Mouse (Mus musculus) forebrain, embryonic 16.5 days (tissue): ENCODE measurements around the gene Klf8. TPM values are rescaled to one million over a fixed set of nuclear protein-coding genes. Genes with fewer than 3 reads are reported as not detected.
A peak's percentile ranks its signal among the peaks of the same experiment; 100 is the strongest.
"Not testable (repeated sequence)": the region's sequence is repeated elsewhere in the genome, so short reads cannot be mapped to it uniquely, and the experiment has no call there.

Experiments
- ATAC-seq: fragments of 200-750 bp; cut with Nextera tagmentation; 2 replicates; pipeline ENCODE4 v1.8.0; 2017; ENCODE audit warnings: mild to moderate bottlenecking, moderate library complexity
- H3K27ac ChIP-seq: fragments of 300-500 bp; sonication (generic); 2 replicates; pipeline ENCODE4 v1.5.1; 2014; ENCODE audit warnings: low read length, control low read depth
- H3K27me3 ChIP-seq: fragments of 300-500 bp; sonication (generic); replicated peaks from 2 replicates; pipeline ENCODE4 v1.6.1; 2014; ENCODE audit warnings: low read length; ENCODE audit not compliant: control insufficient read depth, insufficient read depth
- H3K36me3 ChIP-seq: fragments of 300-500 bp; sonication (generic); 2 replicates; pipeline ENCODE4 v1.6.1; 2014; ENCODE audit not compliant: control insufficient read depth, insufficient read depth
- H3K4me1 ChIP-seq: fragments of 300-500 bp; sonication (generic); replicated peaks from 2 replicates; pipeline ENCODE4 v1.6.1; 2014; ENCODE audit warnings: low read length; ENCODE audit not compliant: control insufficient read depth, insufficient read depth
- H3K4me2 ChIP-seq: fragments of 300-500 bp; sonication (generic); 2 replicates; pipeline ENCODE4 v1.6.1; 2014; ENCODE audit warnings: mild to moderate bottlenecking, low read length, control low read depth
- H3K4me3 ChIP-seq: fragments of 300-500 bp; sonication (generic); replicated peaks from 2 replicates; pipeline ENCODE4 v1.5.1; 2014; ENCODE audit warnings: mild to moderate bottlenecking, low read length, control low read depth
- H3K9ac ChIP-seq: fragments of 300-500 bp; sonication (generic); replicated peaks from 2 replicates; pipeline ENCODE4 v1.6.1; 2014; ENCODE audit warnings: low read depth, low read length, control low read depth
- H3K9me3 ChIP-seq: fragments of 300-500 bp; sonication (generic); 2 replicates; pipeline ENCODE4 v1.6.1; 2016; ENCODE audit warnings: low read length; ENCODE audit not compliant: control insufficient read depth
- WGBS: fragments of 180-500 bp; shearing (Covaris S2); extraction: QIAGEN DNeasy Blood & Tissue Kit; methylation state at CpG from one replicate; pipeline ENCODE4 v1.1.7; 2014; 5-methylcytosine and 5-hydroxymethylcytosine counted together
- polyA plus RNA-seq: library from polyadenylated mRNA; unstranded; fragments of >200 nt; fragmentation: Nextera tagmentation; extraction: Ambion mirVana; gene quantifications from 2 replicates; pipeline ENCODE4 v1.2.1, GENCODE M21; 2015

Klf8 gene
- polyA plus RNA-seq: 8.5 and 8.6 TPM in 2 replicates

DNA sequence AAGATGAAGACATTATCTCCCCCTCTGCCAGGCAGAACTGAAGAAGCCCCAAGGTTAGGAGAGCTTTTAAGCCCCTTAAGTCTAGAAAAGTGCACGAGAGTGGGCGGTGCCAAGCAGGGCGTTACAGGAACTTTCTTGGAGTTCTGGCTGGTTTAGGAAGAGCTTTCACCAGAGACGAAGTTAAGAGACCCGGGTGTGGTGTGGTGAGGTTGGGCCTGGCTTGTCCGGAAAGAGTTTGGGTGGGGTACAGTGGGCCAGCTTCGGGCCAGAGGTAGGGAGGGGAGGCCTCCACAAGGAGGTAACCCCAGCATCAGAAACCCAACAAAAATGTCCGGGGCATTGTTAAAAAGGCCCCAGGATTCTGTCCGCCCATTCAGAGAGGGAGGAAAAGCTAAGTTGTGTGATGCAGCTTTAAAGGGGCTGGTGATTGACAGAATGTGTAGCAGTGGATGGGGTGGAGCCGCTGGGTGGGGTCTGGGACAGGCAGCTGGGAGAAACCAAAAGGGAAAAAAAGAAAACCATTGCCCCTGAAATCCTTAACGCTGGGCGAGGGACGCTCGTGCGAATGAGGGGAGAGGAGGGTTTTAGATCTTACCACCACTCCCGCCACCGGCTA is at the start of gene Klf8:
Gene Klf8, plus strand, starts transcription at position 163 of the 616 bp plus-strand sequence.
- Histone ChIP-seq H3K36me3 (no peaks in the 10 kb centered on the region), H3K4me2 (peak within 1 kb of the TSS; percentile 59), H3K4me1 (no peaks in the 10 kb centered on the region), H3K4me3 (peak within 1 kb of the TSS; percentile 64), H3K27me3 (no peaks in the 10 kb centered on the region; the same call in 1 of the 2 replicates), H3K9me3 (no peaks in the 10 kb centered on the region), H3K9ac (peak within 1 kb of the TSS; percentile 74), H3K27ac (peak within 1 kb of the TSS; percentile 81)
- peak; percentile 88 for ATAC-seq
- 21% methylated on average over 17 of the region's 17 CpGs for WGBS

DNA sequence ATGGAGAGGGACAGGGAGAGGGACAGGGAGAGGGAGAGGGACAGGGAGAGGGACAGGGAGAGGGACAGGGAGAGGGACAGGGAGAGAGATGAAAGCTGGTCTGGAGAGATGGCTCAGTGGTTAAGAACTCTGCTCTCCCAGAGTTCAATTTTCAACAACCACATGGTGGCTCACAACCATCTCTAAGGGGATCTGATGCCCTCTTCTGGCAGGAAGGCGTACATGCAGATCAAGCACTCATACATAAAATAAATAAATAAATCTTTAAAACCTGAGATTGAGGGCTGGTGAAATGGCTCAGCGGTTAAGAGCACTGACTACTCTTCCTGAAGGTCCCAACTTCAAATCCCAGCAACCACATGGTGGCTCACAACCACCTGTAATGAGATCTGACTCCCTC is 38.1 kb upstream of the Klf8 start:
- H3K36me3 ChIP-seq, H3K9ac ChIP-seq, H3K4me2 ChIP-seq, ATAC-seq, H3K4me3 ChIP-seq, H3K27me3 ChIP-seq, H3K9me3 ChIP-seq, H3K27ac ChIP-seq, H3K4me1 ChIP-seq: not testable (repeated sequence)
- WGBS: 82% methylated on average over 2 of the region's 2 CpGs

DNA sequence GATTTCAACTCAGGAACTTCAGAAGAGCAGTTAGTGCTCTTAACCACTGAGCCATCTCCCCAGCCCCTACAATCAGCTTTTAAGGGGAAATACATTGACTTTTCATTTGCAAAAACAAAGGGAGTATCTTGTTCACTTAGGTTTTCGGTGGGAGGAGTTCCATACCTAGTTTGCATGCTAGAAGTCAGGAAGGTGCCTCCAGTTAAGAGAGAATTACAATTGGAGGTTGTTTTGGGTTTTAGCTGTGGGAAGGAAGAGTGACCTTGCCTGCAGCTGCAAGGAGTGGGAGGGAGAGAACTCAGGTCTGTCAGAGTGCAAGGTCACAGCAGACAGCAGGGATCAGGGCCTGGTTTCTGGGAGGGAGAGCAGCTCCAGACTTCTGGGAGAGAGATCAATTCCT is 26.2 kb upstream of the Klf8 start:
- no peaks in the 10 kb centered on the region for H3K27me3 ChIP-seq
- no peaks in the 10 kb centered on the region for H3K9me3 ChIP-seq
- no peak overlapping the region for H3K27ac ChIP-seq
- no peaks in the 10 kb centered on the region for H3K4me1 ChIP-seq
- H3K9ac ChIP-seq: no peak overlapping the region
- 79% methylated on average over 1 of the region's 1 CpGs for WGBS
- H3K36me3 ChIP-seq: no peaks in the 10 kb centered on the region
- no peak overlapping the region for H3K4me2 ChIP-seq
- no peak overlapping the region for H3K4me3 ChIP-seq
- ATAC-seq: no peak

DNA sequence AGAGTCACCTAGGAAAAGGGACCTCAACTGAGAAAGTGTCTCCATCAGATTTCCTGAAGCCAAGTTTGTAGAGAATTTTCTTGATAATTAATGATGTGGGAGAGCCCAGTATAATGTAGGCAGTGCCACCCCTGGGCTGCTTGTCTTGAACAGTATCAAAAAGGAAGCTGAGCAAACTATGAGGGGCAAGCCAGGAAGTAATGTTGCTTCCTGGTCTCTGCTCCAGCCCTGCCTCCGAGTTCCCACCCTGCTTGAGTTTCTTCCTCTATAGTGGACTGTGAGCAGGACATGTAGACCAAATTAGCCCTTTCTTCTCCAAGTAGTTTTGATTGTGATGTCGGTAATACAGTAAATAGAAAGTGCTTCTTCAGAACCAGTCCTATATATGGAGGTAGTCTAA is 6.0 kb upstream of the Klf8 start:
- Histone ChIP-seq H3K4me3 (no peak overlapping the region), H3K4me2 (no peak overlapping the region), H3K27me3 (no peaks in the 10 kb centered on the region; the same call in 1 of the 2 replicates), H3K36me3 (no peaks in the 10 kb centered on the region), H3K9me3 (no peaks in the 10 kb centered on the region), H3K27ac (no peak overlapping the region), H3K4me1 (no peaks in the 10 kb centered on the region), H3K9ac (no peak overlapping the region)
- ATAC-seq: no peak
- WGBS: 52% methylated on average over 2 of the region's 2 CpGs

DNA sequence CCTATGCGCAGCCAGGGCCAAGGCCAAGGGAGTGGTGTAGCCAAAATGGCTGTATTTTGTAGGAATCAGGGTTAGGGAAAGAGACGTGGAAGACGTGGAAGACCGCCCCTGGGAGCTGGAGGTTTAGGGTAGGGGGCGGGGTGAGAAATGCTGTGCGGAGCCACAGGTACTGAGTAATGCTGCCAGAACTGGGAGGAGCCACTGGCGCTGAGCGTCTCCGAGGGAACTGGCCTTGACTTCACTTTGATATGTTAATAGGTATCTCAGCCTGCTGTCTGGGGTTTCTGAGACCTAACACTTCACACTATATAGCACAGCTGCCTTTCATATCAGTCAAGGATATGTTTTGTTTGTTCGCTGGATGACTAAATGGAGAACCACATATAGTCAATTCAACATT is 4.0 kb upstream of the Klf8 start:
- no peak overlapping the region for H3K9ac ChIP-seq
- H3K36me3 ChIP-seq: no peaks in the 10 kb centered on the region
- no peaks in the 10 kb centered on the region; the same call in 1 of the 2 replicates for H3K27me3 ChIP-seq
- no peak overlapping the region for H3K4me2 ChIP-seq
- no peaks in the 10 kb centered on the region for H3K4me1 ChIP-seq
- ATAC-seq: no peak
- no peaks in the 10 kb centered on the region for H3K9me3 ChIP-seq
- H3K27ac ChIP-seq: no peak overlapping the region
- no peak overlapping the region for H3K4me3 ChIP-seq
- 15% methylated on average over 10 of the region's 10 CpGs for WGBS

DNA sequence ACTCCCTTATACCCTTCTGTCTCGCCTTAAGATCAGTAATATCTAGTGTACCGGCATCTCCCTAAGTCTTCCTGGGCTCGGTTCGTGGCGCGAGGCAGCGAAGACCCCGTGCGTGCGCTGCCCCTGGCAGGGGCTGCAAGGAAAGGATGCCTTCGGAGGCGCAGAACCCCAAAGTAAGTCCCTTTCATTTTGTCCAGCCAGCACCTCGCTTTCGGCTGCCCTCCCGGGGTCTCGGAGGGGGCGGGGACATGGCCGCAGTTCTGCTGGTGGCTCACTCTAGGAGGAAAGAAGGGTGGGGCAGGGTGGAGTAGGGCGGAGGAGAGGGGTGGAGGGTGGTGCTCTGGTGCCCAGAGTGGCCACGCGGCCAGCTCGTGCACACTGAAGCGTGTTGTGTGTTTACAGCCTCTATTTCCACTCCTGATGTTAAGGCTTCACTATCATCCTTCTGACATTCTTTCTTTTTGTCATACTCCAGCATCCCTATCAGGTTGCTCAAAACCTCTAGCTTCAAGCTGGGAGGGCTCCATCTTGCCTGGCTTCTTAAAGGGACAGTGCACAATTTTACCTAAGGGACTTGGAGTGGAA is 746 bp downstream of the Klf8 start:
- H3K27me3 ChIP-seq: no peaks in the 10 kb centered on the region; the same call in 1 of the 2 replicates
- H3K27ac ChIP-seq: peak overlapping the region; percentile 81
- peak overlapping the region; percentile 59 for H3K4me2 ChIP-seq
- ATAC-seq: peak; percentile 90
- H3K9ac ChIP-seq: peak overlapping the region; percentile 74
- H3K9me3 ChIP-seq: no peaks in the 10 kb centered on the region
- H3K4me1 ChIP-seq: no peaks in the 10 kb centered on the region
- 29% methylated on average over 23 of the region's 23 CpGs for WGBS
- H3K4me3 ChIP-seq: peak overlapping the region; percentile 64
- no peaks in the 10 kb centered on the region for H3K36me3 ChIP-seq

DNA sequence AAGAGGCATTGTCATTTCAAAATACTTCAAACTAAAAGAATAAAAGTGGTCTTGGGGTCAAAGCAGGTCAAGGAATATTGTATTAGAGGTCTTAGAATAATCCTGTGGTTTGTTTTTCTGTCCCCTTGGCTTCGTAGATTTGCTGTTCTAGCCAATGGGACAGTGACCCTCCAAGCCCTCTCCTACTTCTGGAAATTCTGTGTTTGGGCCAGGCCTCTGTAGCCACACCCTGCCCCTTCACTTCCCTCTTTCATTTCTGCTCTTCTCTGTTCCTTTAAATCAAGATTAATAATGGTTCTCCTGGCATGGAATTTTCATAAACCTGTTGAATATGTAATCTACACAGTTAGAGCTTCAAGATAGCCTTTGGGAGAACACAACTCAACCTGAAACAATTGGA is 17.0 kb downstream of the Klf8 start:
- Histone ChIP-seq H3K4me2 (no peak overlapping the region), H3K27me3 (no peaks in the 10 kb centered on the region), H3K4me1 (no peaks in the 10 kb centered on the region), H3K27ac (no peak overlapping the region), H3K36me3 (no peaks in the 10 kb centered on the region), H3K9me3 (no peaks in the 10 kb centered on the region), H3K9ac (no peak overlapping the region), H3K4me3 (no peak overlapping the region)
- 71% methylated on average over 1 of the region's 1 CpGs for WGBS
- no peak for ATAC-seq

DNA sequence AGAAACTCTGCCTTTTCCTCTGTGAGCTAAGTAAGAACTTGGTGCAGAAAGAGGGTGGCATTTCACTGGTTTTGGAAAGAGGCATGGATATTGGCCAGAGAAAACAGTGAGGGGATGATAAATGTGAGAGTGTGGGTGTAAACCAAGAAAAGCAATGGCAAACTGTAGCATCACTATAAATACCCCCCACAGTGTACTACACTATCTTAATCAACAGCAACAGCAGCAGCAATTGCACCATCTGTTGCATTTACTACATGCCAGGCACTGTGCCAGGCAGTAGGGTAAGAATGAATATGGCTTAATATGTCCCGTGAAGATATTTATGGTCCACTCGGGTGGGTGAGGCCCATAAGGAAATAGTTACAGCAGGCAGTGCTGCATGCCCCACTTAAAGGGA is 18.2 kb downstream of the Klf8 start:
- no peaks in the 10 kb centered on the region for H3K36me3 ChIP-seq
- H3K9me3 ChIP-seq: no peaks in the 10 kb centered on the region
- no peaks in the 10 kb centered on the region for H3K27me3 ChIP-seq
- H3K4me2 ChIP-seq: no peak overlapping the region
- H3K27ac ChIP-seq: no peak overlapping the region
- H3K9ac ChIP-seq: no peak overlapping the region
- 50% methylated on average over 2 of the region's 2 CpGs for WGBS
- ATAC-seq: no peak
- H3K4me1 ChIP-seq: no peaks in the 10 kb centered on the region
- no peak overlapping the region for H3K4me3 ChIP-seq

DNA sequence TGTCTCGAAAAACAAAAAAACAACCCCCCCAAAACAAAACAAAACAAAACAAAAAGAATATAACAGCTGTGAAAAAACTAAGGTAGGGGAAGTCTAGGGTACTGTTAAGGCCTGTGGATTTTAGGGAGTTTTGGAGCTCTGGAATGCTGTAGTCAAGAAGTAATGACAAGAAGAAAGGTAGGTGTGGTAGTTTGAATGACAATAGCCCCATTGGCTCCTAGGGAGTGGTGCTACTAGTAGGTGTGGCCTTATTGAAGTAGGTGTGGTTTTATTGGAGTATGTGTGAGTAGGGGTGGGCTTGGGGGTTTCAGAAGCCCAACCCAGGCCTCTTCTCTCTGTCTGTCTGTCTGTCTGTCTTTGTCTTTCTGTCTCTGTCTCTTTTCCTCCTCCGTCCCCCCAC is 44.9 kb downstream of the Klf8 start:
- H3K27ac ChIP-seq: no peak overlapping the region
- no peaks in the 10 kb centered on the region for H3K36me3 ChIP-seq
- H3K27me3 ChIP-seq: no peaks in the 10 kb centered on the region
- H3K4me1 ChIP-seq: no peaks in the 10 kb centered on the region
- no peak overlapping the region for H3K9ac ChIP-seq
- H3K9me3 ChIP-seq: no peaks in the 10 kb centered on the region
- H3K4me3 ChIP-seq: no peak overlapping the region
- ATAC-seq: no peak
- no peak overlapping the region for H3K4me2 ChIP-seq
- 50% methylated on average over 1 of the region's 2 CpGs for WGBS
